Mouse (Mus musculus): Measurements from ENCODE around the gene Smad3. TPM values are rescaled to one million over a fixed set of nuclear protein-coding genes. Genes with fewer than 3 reads are reported as not detected.

Gene Smad3
- total and polyA plus RNA-seq, 3 experiments, result 0.81 to 1.5 (median 1.2) TPM

- H3K9me3 ChIP-seq (replicated peaks; ENCODE audit: low read length), result no peaks in the 10 kb centered on the region
- peaks cover 21 to 32% of the 10 kb centered on the region in 2 experiments for H3K4me1 ChIP-seq (ENCODE audit: control insufficient read depth in 1 of 2, insufficient read depth in 2 of 2)
- no peaks in the 10 kb centered on the region for H3K36me3 ChIP-seq (replicated peaks in 1 of 2; ENCODE audit: control insufficient read depth in 1 of 2, insufficient read depth in 1 of 2, low read length in 1 of 2)
- H3K9ac ChIP-seq (ENCODE audit: insufficient read depth, low read depth), result no peak overlapping the region
- H3K27me3 ChIP-seq (replicated peaks), result peaks cover 29% of the 10 kb centered on the region
- dilution Hi-C loops (cut with MboI; ENCODE audit: extremely low pct_ligation_motif_present, extremely low pct_unique_long_range_greater_than_20kb, low sequenced_read_pairs) (no loop called here), in situ Hi-C loops (cut with MboI; ENCODE audit: low pct_ligation_motif_present, low pct_unique_long_range_greater_than_20kb, low sequenced_read_pairs) (no loop called here)
- H3K4me3 ChIP-seq (replicated peaks in 1 of 3; ENCODE audit: low read depth in 2 of 3, low read length in 2 of 3, poor library complexity in 1 of 3), result no peak overlapping the region
- no peak overlapping the region for H3K27ac ChIP-seq (ENCODE audit: insufficient read depth, low read depth)
- DNase-seq (ENCODE audit: extremely low read depth), result no peak
- H3K79me2 ChIP-seq (replicated peaks; ENCODE audit: control insufficient read depth, extremely low read depth, insufficient read depth, poor library complexity, severe bottlenecking), result no peaks in the 10 kb centered on the region
- H3K4me2 ChIP-seq (ENCODE audit: insufficient read depth, low read depth, poor library complexity, severe bottlenecking), result no peak overlapping the region
- TF ChIP-seq IRF4 (IDR thresholded peaks at IDR 0.05; ENCODE audit: low read depth, low read length) (no peak), EP300 (IDR thresholded peaks at IDR 0.05; ENCODE audit: low read length) (no peak), MYC (IDR thresholded peaks at IDR 0.05; ENCODE audit: low read depth, low read length) (no peak), ETS1 (conservative IDR thresholded peaks at IDR 0.05; ENCODE audit: low read depth, low read length) (no peak), CHD1 (IDR thresholded peaks at IDR 0.05; ENCODE audit: low read depth, low read length) (no peak), POLR2AphosphoS2 (IDR thresholded peaks at IDR 0.05; ENCODE audit: low read depth, low read length) (no peak), JUND (conservative IDR thresholded peaks at IDR 0.05; ENCODE audit: low read depth, low read length) (no peak), ELF1 (IDR thresholded peaks at IDR 0.05; ENCODE audit: low read depth, low read length) (no peak), MAFK (IDR thresholded peaks at IDR 0.05; ENCODE audit: insufficient replicate concordance, low read length) (no peak), UBTF (IDR thresholded peaks at IDR 0.05; ENCODE audit: low read depth, low read length) (no peak), KAT2A (IDR thresholded peaks at IDR 0.05; ENCODE audit: insufficient replicate concordance, low read length) (no peak), GABPA (IDR thresholded peaks at IDR 0.05; ENCODE audit: insufficient replicate concordance, low read depth, low read length) (no peak), SMC3 (IDR thresholded peaks at IDR 0.05; ENCODE audit: low read depth, low read length) (no peak), PAX5 (IDR thresholded peaks at IDR 0.05; ENCODE audit: low read length) (no peak), BHLHE40 (IDR thresholded peaks at IDR 0.05; ENCODE audit: low read depth, low read length) (no peak)
Measured at GRCm38 (mm10) chr9:63744595-63744994, 13.2 kb downstream of the Smad3 start.

- in situ Hi-C loops (cut with MboI; ENCODE audit: low pct_ligation_motif_present, low pct_unique_long_range_greater_than_20kb, low sequenced_read_pairs), result no loop called here
- no peak overlapping the region for H3K4me3 ChIP-seq (replicated peaks in 1 of 3; ENCODE audit: low read depth in 2 of 3, low read length in 2 of 3, poor library complexity in 1 of 3)
- dilution Hi-C loops (cut with MboI; ENCODE audit: extremely low pct_ligation_motif_present, extremely low pct_unique_long_range_greater_than_20kb, low sequenced_read_pairs), result no loop called here
- no peaks in the 10 kb centered on the region for H3K79me2 ChIP-seq (replicated peaks; ENCODE audit: control insufficient read depth, extremely low read depth, insufficient read depth, poor library complexity, severe bottlenecking)
- no peak overlapping the region for H3K4me2 ChIP-seq (ENCODE audit: insufficient read depth, low read depth, poor library complexity, severe bottlenecking)
- DNase-seq (ENCODE audit: extremely low read depth), result no peak
- H3K4me1 ChIP-seq (ENCODE audit: control insufficient read depth in 1 of 2, insufficient read depth in 2 of 2), result peaks cover 28 to 41% of the 10 kb centered on the region in 2 experiments
- H3K36me3 ChIP-seq (replicated peaks in 1 of 2; ENCODE audit: control insufficient read depth in 1 of 2, insufficient read depth in 1 of 2, low read length in 1 of 2), result no peaks in the 10 kb centered on the region
- TF ChIP-seq MAZ (IDR thresholded peaks at IDR 0.05; ENCODE audit: low read depth, low read length) (no peak), USF2 (conservative IDR thresholded peaks at IDR 0.05; ENCODE audit: low read depth, low read length) (no peak), IRF4 (IDR thresholded peaks at IDR 0.05; ENCODE audit: low read depth, low read length) (no peak), BHLHE40 (IDR thresholded peaks at IDR 0.05; ENCODE audit: low read depth, low read length) (no peak), RCOR1 (conservative IDR thresholded peaks at IDR 0.05; ENCODE audit: low read depth, low read length) (no peak), JUND (conservative IDR thresholded peaks at IDR 0.05; ENCODE audit: low read depth, low read length) (no peak), POLR2AphosphoS2 (IDR thresholded peaks at IDR 0.05; ENCODE audit: low read depth, low read length) (no peak), HCFC1 (IDR thresholded peaks at IDR 0.05; ENCODE audit: low read depth, low read length) (no peak)
- no peak overlapping the region for H3K27ac ChIP-seq (ENCODE audit: insufficient read depth, low read depth)
- H3K9ac ChIP-seq (ENCODE audit: insufficient read depth, low read depth), result no peak overlapping the region
- peaks cover 29% of the 10 kb centered on the region for H3K27me3 ChIP-seq (replicated peaks)
- H3K9me3 ChIP-seq (replicated peaks; ENCODE audit: low read length), result no peaks in the 10 kb centered on the region
Measured at GRCm38 (mm10) chr9:63743775-63744174, 14.0 kb downstream of the Smad3 start.

All from CH12.LX (cell line).